Mouse (Mus musculus): ENCODE data around the gene Rasal3. TPM values are rescaled to one million over a fixed set of nuclear protein-coding genes. Genes with fewer than 3 reads are reported as not detected.
A peak's percentile ranks its signal among the peaks of the same experiment; 100 is the strongest.

The Rasal3 gene
- 26.6 and 31.3 TPM in 2 replicates for polyA plus RNA-seq (2012; ENCODE audit: insufficient read depth, insufficient read length, missing spikeins)

GRCm38 (mm10) chr17:32403417-32403816, at the start of gene Rasal3:
Gene Rasal3, minus strand, starts transcription at chr17:32403583.
- H3K27ac ChIP-seq (ENCODE audit: insufficient read depth, low read depth, low read length), result peak within 1 kb of the TSS; percentile 37
- H3K4me1 ChIP-seq (ENCODE audit: control insufficient read depth, insufficient read depth, low read length), result peaks cover 18% of the 10 kb centered on the region
- TF ChIP-seq POLR2A (IDR thresholded peaks at IDR 0.05; ENCODE audit: borderline replicate concordance, low read depth, low read length), result no peak
- no peak for TF ChIP-seq CTCF (IDR thresholded peaks at IDR 0.05; ENCODE audit: low read depth, low read length)
- H3K4me3 ChIP-seq (ENCODE audit: insufficient read depth, low read length), result peak within 1 kb of the TSS; percentile 67

GRCm38 (mm10) chr17:32452482-32452881, 49.1 kb upstream of the Rasal3 start, which contains the start of gene Cyp4f39:
Gene Cyp4f39, plus strand, starts transcription at chr17:32452723.
- Histone ChIP-seq H3K4me3 (ENCODE audit: insufficient read depth, low read length) (peak within 1 kb of the TSS; percentile 1; the same call in 1 of the 2 replicates), H3K4me1 (ENCODE audit: control insufficient read depth, insufficient read depth, low read length) (no peaks in the 10 kb centered on the region), H3K27ac (ENCODE audit: insufficient read depth, low read depth, low read length) (no peak within 1 kb of the TSS)
- TF ChIP-seq CTCF (IDR thresholded peaks at IDR 0.05; ENCODE audit: low read depth, low read length), result no peak
- TF ChIP-seq POLR2A (IDR thresholded peaks at IDR 0.05; ENCODE audit: borderline replicate concordance, low read depth, low read length), result no peak

DNA sequence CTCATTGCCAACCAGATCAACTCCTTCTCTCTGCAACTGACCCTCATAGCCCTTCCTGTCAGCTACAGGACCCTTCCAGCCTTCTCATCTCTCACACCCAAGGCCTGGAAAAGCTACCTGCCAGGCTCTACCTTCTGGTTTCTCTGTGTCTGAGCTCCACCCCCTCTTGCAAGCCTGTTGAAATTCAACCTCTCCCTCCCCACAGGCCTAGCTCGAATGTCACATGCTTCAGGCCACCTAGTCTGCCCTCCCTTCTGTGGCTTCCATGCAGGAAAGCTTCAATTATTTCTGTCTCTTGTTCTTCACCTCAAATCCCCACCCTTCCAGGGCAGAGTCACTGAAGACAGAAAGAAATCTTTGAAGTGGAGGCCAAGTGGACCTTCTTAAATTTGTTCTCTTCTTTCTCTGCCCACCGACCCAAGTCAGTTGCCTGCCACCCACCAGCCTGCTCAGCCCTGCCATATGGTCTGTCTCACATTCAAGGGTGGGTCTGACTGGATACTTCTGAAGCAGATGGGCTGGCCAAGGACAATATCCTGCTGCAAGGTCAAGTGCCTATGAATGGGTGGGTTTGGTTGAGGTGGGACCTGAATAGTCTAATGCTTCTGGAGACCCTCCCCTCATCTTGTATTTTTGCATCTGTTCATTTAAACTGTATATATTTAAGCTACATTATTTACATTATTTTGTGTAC, 47.6 kb upstream of the Rasal3 start:
- TF ChIP-seq CTCF (IDR thresholded peaks at IDR 0.05; ENCODE audit: low read depth, low read length) (no peak), POLR2A (IDR thresholded peaks at IDR 0.05; ENCODE audit: borderline replicate concordance, low read depth, low read length) (no peak)
- Histone ChIP-seq H3K4me1 (ENCODE audit: control insufficient read depth, insufficient read depth, low read length) (no peaks in the 10 kb centered on the region), H3K27ac (ENCODE audit: insufficient read depth, low read depth, low read length) (no peak overlapping the region), H3K4me3 (ENCODE audit: insufficient read depth, low read length) (no peak overlapping the region)

DNA sequence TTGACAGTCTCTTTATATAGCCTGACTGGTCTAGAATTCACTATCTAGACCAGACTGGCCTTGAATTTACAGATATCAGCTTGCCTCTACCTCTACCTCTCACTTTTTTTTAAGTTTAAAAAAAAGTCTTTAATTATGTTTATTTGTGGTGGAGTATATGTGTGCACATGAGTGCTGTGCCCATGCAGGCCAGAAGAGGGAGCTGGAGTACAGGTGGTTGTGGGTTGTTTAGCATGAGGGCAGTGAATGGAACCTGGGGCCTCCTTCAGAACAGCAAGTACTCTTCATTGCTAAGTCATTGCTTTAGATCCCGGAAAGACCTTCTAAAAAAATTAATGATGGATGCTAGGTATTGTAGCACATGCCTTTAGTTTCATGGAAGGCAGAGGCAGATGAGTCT, 45.7 kb upstream of the Rasal3 start:
- no peaks in the 10 kb centered on the region for H3K4me1 ChIP-seq (ENCODE audit: control insufficient read depth, insufficient read depth, low read length)
- TF ChIP-seq POLR2A (IDR thresholded peaks at IDR 0.05; ENCODE audit: borderline replicate concordance, low read depth, low read length), result no peak
- TF ChIP-seq CTCF (IDR thresholded peaks at IDR 0.05; ENCODE audit: low read depth, low read length), result no peak
- no peak overlapping the region for H3K4me3 ChIP-seq (ENCODE audit: insufficient read depth, low read length)
- no peak overlapping the region for H3K27ac ChIP-seq (ENCODE audit: insufficient read depth, low read depth, low read length)

- TF ChIP-seq CTCF (IDR thresholded peaks at IDR 0.05; ENCODE audit: low read depth, low read length), result no peak
- no peak for TF ChIP-seq POLR2A (IDR thresholded peaks at IDR 0.05; ENCODE audit: borderline replicate concordance, low read depth, low read length)
- no peak overlapping the region for H3K27ac ChIP-seq (ENCODE audit: insufficient read depth, low read depth, low read length)
- H3K4me1 ChIP-seq (ENCODE audit: control insufficient read depth, insufficient read depth, low read length), result no peaks in the 10 kb centered on the region
- no peak overlapping the region for H3K4me3 ChIP-seq (ENCODE audit: insufficient read depth, low read length)
These were observed 43.8 kb upstream of the Rasal3 start for GRCm38 (mm10) chr17:32447195-32447594.

GRCm38 (mm10) chr17:32445016-32445415, 41.6 kb upstream of the Rasal3 start:
- H3K4me3 ChIP-seq (ENCODE audit: insufficient read depth, low read length), result no peak overlapping the region
- TF ChIP-seq POLR2A (IDR thresholded peaks at IDR 0.05; ENCODE audit: borderline replicate concordance, low read depth, low read length) (no peak), CTCF (IDR thresholded peaks at IDR 0.05; ENCODE audit: low read depth, low read length) (no peak)
- no peaks in the 10 kb centered on the region for H3K4me1 ChIP-seq (ENCODE audit: control insufficient read depth, insufficient read depth, low read length)
- H3K27ac ChIP-seq (ENCODE audit: insufficient read depth, low read depth, low read length), result no peak overlapping the region

GRCm38 (mm10) chr17:32443245-32443644, 39.9 kb upstream of the Rasal3 start:
- no peaks in the 10 kb centered on the region for H3K4me1 ChIP-seq (ENCODE audit: control insufficient read depth, insufficient read depth, low read length)
- H3K4me3 ChIP-seq (ENCODE audit: insufficient read depth, low read length), result no peak overlapping the region
- no peak for TF ChIP-seq CTCF (IDR thresholded peaks at IDR 0.05; ENCODE audit: low read depth, low read length)
- no peak overlapping the region for H3K27ac ChIP-seq (ENCODE audit: insufficient read depth, low read depth, low read length)

- TF ChIP-seq POLR2A (IDR thresholded peaks at IDR 0.05; ENCODE audit: borderline replicate concordance, low read depth, low read length), result no peak
- no peak for TF ChIP-seq CTCF (IDR thresholded peaks at IDR 0.05; ENCODE audit: low read depth, low read length)
- no peak overlapping the region for H3K4me3 ChIP-seq (ENCODE audit: insufficient read depth, low read length)
These were observed 33.7 kb upstream of the Rasal3 start for GRCm38 (mm10) chr17:32437106-32437505.

GRCm38 (mm10) chr17:32435151-32435550, 31.8 kb upstream of the Rasal3 start:
- Histone ChIP-seq H3K4me1 (ENCODE audit: control insufficient read depth, insufficient read depth, low read length) (no peaks in the 10 kb centered on the region), H3K27ac (ENCODE audit: insufficient read depth, low read depth, low read length) (no peak overlapping the region), H3K4me3 (ENCODE audit: insufficient read depth, low read length) (no peak overlapping the region)
- no peak for TF ChIP-seq POLR2A (IDR thresholded peaks at IDR 0.05; ENCODE audit: borderline replicate concordance, low read depth, low read length)
- TF ChIP-seq CTCF (IDR thresholded peaks at IDR 0.05; ENCODE audit: low read depth, low read length), result no peak

More at GRCm38 (mm10) chr17:32437106-32437505, 33.7 kb upstream of the Rasal3 start:
- Histone ChIP-seq H3K4me1 (ENCODE audit: control insufficient read depth, insufficient read depth, low read length) (no peaks in the 10 kb centered on the region), H3K27ac (ENCODE audit: insufficient read depth, low read depth, low read length) (no peak overlapping the region)

DNA sequence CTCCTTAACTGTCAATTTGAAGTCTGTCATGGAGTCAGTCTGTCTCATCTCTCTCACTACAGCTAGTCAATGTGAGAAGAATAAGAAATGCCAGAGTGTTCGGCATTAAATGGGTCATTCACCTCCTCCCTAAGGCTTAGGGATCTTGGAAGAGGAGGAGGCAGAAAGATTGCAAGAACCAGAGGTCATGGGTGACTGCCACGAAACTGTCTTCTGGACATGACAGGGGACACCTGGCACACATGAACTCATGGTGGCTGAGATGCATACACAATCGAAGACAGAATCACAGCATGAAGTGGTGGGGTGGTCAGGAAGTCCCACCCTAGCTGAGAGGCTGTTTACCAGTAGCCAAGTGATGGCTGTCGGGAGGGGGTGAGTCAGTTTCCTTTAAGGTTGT, 30.9 kb upstream of the Rasal3 start:
- no peak overlapping the region for H3K27ac ChIP-seq (ENCODE audit: insufficient read depth, low read depth, low read length)
- TF ChIP-seq CTCF (IDR thresholded peaks at IDR 0.05; ENCODE audit: low read depth, low read length) (no peak), POLR2A (IDR thresholded peaks at IDR 0.05; ENCODE audit: borderline replicate concordance, low read depth, low read length) (no peak)
- no peak overlapping the region for H3K4me3 ChIP-seq (ENCODE audit: insufficient read depth, low read length)
- no peaks in the 10 kb centered on the region for H3K4me1 ChIP-seq (ENCODE audit: control insufficient read depth, insufficient read depth, low read length)
